Mouse (Mus musculus) bone marrow macrophage, adult 2 months (primary cell): ENCODE data around the gene Nod2.

ENCODE experiments used
- CTCF ChIP-seq: IDR thresholded peaks from 2 replicates; pipeline ENCODE4 v1.5.1; 2012; ENCODE audit warnings: low read depth, mild to moderate bottlenecking, low read length, moderate library complexity
- POLR2A ChIP-seq: IDR thresholded peaks from 2 replicates; pipeline ENCODE4 v1.6.1; 2012; ENCODE audit warnings: mild to moderate bottlenecking, low read depth, low read length, borderline replicate concordance

DNA sequence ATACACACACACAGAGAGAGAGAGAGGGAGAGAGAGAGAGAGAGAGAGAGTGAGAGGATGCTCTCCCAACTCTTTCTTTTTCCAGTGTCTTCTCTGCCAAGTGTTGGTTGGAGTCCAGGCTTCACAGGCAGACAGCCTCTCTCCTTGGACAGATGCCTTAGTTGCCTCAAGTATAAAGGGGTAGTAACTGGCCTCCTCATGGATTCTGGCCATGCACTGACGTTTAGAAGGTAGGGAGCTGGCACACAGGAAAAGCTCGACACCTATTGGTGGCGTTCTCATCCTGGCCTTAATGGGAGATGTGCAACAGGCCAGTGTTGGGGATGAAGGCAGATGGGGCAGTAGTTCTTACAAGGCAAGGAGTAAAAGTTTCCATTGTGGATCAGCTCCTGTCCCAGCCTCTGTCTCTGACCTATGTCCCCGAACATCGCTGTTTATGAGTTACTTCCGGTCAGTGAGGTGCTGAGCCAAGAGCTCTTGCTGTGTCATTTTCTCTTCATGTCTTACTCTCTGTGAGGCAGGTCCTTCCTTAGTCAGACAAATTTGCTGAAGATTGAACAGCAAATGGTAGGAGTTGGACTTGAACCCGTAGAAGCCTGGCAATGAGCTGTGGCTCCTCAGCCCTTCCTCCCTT is 36.7 kb downstream of the Nod2 start:
- TF ChIP-seq CTCF (no peak), POLR2A (no peak)
